Mouse (Mus musculus): ENCODE measurements around the gene Zfp748. TPM values are rescaled to one million over a fixed set of nuclear protein-coding genes. Genes with fewer than 3 reads are reported as not detected.

Gene Zfp748
- polyA plus RNA-seq (2016; fragmentation: Nextera tagmentation; extraction: Ambion mirVana) = 11.4 and 11.7 TPM in 2 replicates

- 81% methylated on average over 4 of the region's 4 CpGs for WGBS
- peak within 1 kb of the TSS; percentile 86 for H3K4me3 ChIP-seq
- no peaks in the 10 kb centered on the region for H3K27me3 ChIP-seq (ENCODE audit: insufficient read depth, poor library complexity, severe bottlenecking)
- peak within 1 kb of the TSS; percentile 96 for H3K27ac ChIP-seq
- no peak for DNase-seq (ENCODE audit: low spot score)
- H3K36me3 ChIP-seq = no peaks in the 10 kb centered on the region
- H3K9me3 ChIP-seq = no peaks in the 10 kb centered on the region
- peaks cover 6% of the 10 kb centered on the region for H3K4me1 ChIP-seq
These were observed at the start of gene Zfp748 for GRCm38 (mm10) chr13:67553730-67554129. TSS of gene Zfp748 (minus strand) at chr13:67553830.

GRCm38 (mm10) chr13:67572591-67573189 is 19.1 kb upstream of the Zfp748 start:
- no peaks in the 10 kb centered on the region for H3K27me3 ChIP-seq (ENCODE audit: insufficient read depth, poor library complexity, severe bottlenecking)
- no peaks in the 10 kb centered on the region for H3K36me3 ChIP-seq
- no peak overlapping the region for H3K4me3 ChIP-seq
- H3K27ac ChIP-seq = no peak overlapping the region
- H3K4me1 ChIP-seq = no peaks in the 10 kb centered on the region
- 59% methylated on average over 5 of the region's 5 CpGs for WGBS
- DNase-seq (ENCODE audit: low spot score) = no peak
- no peaks in the 10 kb centered on the region for H3K9me3 ChIP-seq

- peak overlapping the region; percentile 96 for H3K27ac ChIP-seq
- no peaks in the 10 kb centered on the region for H3K27me3 ChIP-seq (ENCODE audit: insufficient read depth, poor library complexity, severe bottlenecking)
- H3K4me1 ChIP-seq = peaks cover 6% of the 10 kb centered on the region
These were observed 904 bp downstream of the Zfp748 start for GRCm38 (mm10) chr13:67552505-67553346.

GRCm38 (mm10) chr13:67545941-67546340 is 7.7 kb downstream of the Zfp748 start:
- Histone ChIP-seq H3K4me1 (no peaks in the 10 kb centered on the region), H3K36me3 (peaks cover 51% of the 10 kb centered on the region), H3K9me3 (no peaks in the 10 kb centered on the region), H3K27ac (no peak overlapping the region), H3K27me3 (ENCODE audit: insufficient read depth, poor library complexity, severe bottlenecking) (no peaks in the 10 kb centered on the region), H3K4me3 (no peak overlapping the region)
- no peak for DNase-seq (ENCODE audit: low spot score)
- WGBS = 90% methylated on average over 1 of the region's 1 CpGs

More at GRCm38 (mm10) chr13:67552505-67553346, 904 bp downstream of the Zfp748 start:
- H3K9me3 ChIP-seq = no peaks in the 10 kb centered on the region
- WGBS = 1% methylated on average over 44 of the region's 44 CpGs
- DNase-seq (ENCODE audit: low spot score) = peak; percentile 95
- peak overlapping the region; percentile 86 for H3K4me3 ChIP-seq
- no peaks in the 10 kb centered on the region for H3K36me3 ChIP-seq

GRCm38 (mm10) chr13:67527049-67527730 is 26.4 kb downstream of the Zfp748 start:
- Histone ChIP-seq H3K27me3 (ENCODE audit: insufficient read depth, poor library complexity, severe bottlenecking) (no peaks in the 10 kb centered on the region), H3K9me3 (no peaks in the 10 kb centered on the region), H3K4me3 (no peak overlapping the region), H3K4me1 (peaks cover 12% of the 10 kb centered on the region), H3K27ac (no peak overlapping the region), H3K36me3 (no peaks in the 10 kb centered on the region)
- 69% methylated on average over 3 of the region's 3 CpGs for WGBS
- DNase-seq (ENCODE audit: low spot score) = no peak

GRCm38 (mm10) chr13:67525753-67526410 is 27.7 kb downstream of the Zfp748 start, which contains the start of the genes Gm26965 and Zfp87:
TSS of gene Gm26965 (minus strand) at chr13:67526151.
TSS of gene Zfp87 (minus strand) at chr13:67526177.
- Histone ChIP-seq H3K4me1 (peaks cover 12% of the 10 kb centered on the region), H3K27ac (peak within 1 kb of the TSS; percentile 88), H3K27me3 (ENCODE audit: insufficient read depth, poor library complexity, severe bottlenecking) (no peaks in the 10 kb centered on the region), H3K4me3 (peak within 1 kb of the TSS; percentile 89), H3K36me3 (peaks cover under 1% of the 10 kb centered on the region), H3K9me3 (no peaks in the 10 kb centered on the region)
- DNase-seq (ENCODE audit: low spot score) = peak; percentile 97
- under 1% methylated on average over 27 of the region's 27 CpGs for WGBS

GRCm38 (mm10) chr13:67500908-67501307 is 52.7 kb downstream of the Zfp748 start:
- Histone ChIP-seq H3K4me1 (peaks cover 8% of the 10 kb centered on the region), H3K9me3 (no peaks in the 10 kb centered on the region), H3K4me3 (no peak overlapping the region), H3K36me3 (peaks cover 2% of the 10 kb centered on the region; the same call in 1 of the 2 replicates), H3K27me3 (ENCODE audit: insufficient read depth, poor library complexity, severe bottlenecking) (no peaks in the 10 kb centered on the region), H3K27ac (no peak overlapping the region)
- 63% methylated on average over 1 of the region's 1 CpGs for WGBS
- no peak for DNase-seq (ENCODE audit: low spot score)

GRCm38 (mm10) chr13:67500084-67500719 is 53.4 kb downstream of the Zfp748 start, which contains the start of gene Zfp58:
TSS of gene Zfp58 (minus strand) at chr13:67500555.
- H3K27ac ChIP-seq = peak within 1 kb of the TSS; percentile 89
- peak; percentile 94 for DNase-seq (ENCODE audit: low spot score)
- peak within 1 kb of the TSS; percentile 80 for H3K4me3 ChIP-seq
- H3K27me3 ChIP-seq (ENCODE audit: insufficient read depth, poor library complexity, severe bottlenecking) = no peaks in the 10 kb centered on the region
- no peaks in the 10 kb centered on the region for H3K9me3 ChIP-seq
- peaks cover 8% of the 10 kb centered on the region for H3K4me1 ChIP-seq
- H3K36me3 ChIP-seq = peaks cover 8% of the 10 kb centered on the region; the same call in 1 of the 2 replicates
- under 1% methylated on average over 22 of the region's 22 CpGs for WGBS

- Histone ChIP-seq H3K36me3 (peaks cover 54% of the 10 kb centered on the region), H3K9me3 (peaks cover 11% of the 10 kb centered on the region), H3K4me1 (peaks cover 8% of the 10 kb centered on the region), H3K4me3 (no peak overlapping the region), H3K27ac (no peak overlapping the region), H3K27me3 (ENCODE audit: insufficient read depth, poor library complexity, severe bottlenecking) (no peaks in the 10 kb centered on the region)
- WGBS = 91% methylated on average over 1 of the region's 1 CpGs
- DNase-seq (ENCODE audit: low spot score) = no peak
These were observed 58.0 kb downstream of the Zfp748 start for GRCm38 (mm10) chr13:67495631-67496030.
